Mouse (Mus musculus) MEL (cell line): ENCODE data around the gene Gfpt1. TPM values are rescaled to one million over a fixed set of nuclear protein-coding genes. Genes with fewer than 3 reads are reported as not detected.

Experiments used
- DNase-seq: peaks from one replicate; pipeline ENCODE4 v3.0.0; 2011; ENCODE audit warnings: low read depth, low spot score
- H3K27ac ChIP-seq: 2 replicates; pipeline ENCODE4 v1.5.1; 2012; ENCODE audit warnings: low read depth, mild to moderate bottlenecking, control low read depth, low read length, moderate library complexity; ENCODE audit not compliant: control insufficient read depth
- H3K27me3 ChIP-seq, 2 experiments: fragments of 150-350 bp in 1 of 2; sonication (generic) in 1 of 2; 2 replicates each; pipeline ENCODE4 v1.6.1; 2012; ENCODE audit warnings: low read length in 2 of 2, mild to moderate bottlenecking in 2 of 2, improper control_type of control experiment in 1 of 2, moderate library complexity in 1 of 2; ENCODE audit not compliant: insufficient read depth in 2 of 2, control insufficient read depth in 1 of 2
- H3K36me3 ChIP-seq, 2 experiments: 2 replicates each; pipeline ENCODE4 v1.6.1; 2012 to 2014; ENCODE audit warnings: low read length in 2 of 2, improper control_type of control experiment in 1 of 2, inconsistent platforms in 1 of 2, mild to moderate bottlenecking in 1 of 2; ENCODE audit not compliant: insufficient read depth in 2 of 2, control insufficient read depth in 1 of 2
- H3K4me1 ChIP-seq, 2 experiments: fragments of 150-350 bp in 1 of 2; sonication (generic) in 1 of 2; 2 replicates each; pipeline ENCODE4 v1.6.1; 2012; ENCODE audit warnings: low read length in 2 of 2, improper control_type of control experiment in 1 of 2, mild to moderate bottlenecking in 1 of 2; ENCODE audit not compliant: insufficient read depth in 2 of 2, control insufficient read depth in 1 of 2
- H3K4me3 ChIP-seq, 2 experiments: fragments of 150-350 bp in 1 of 2; sonication (generic) in 1 of 2; 2 replicates each; pipeline ENCODE4 v1.5.1; 2012; ENCODE audit warnings: low read depth in 2 of 2, low read length in 2 of 2, mild to moderate bottlenecking in 2 of 2, moderate library complexity in 2 of 2, control low read depth in 1 of 2, improper control_type of control experiment in 1 of 2; ENCODE audit not compliant: control insufficient read depth in 1 of 2, insufficient read depth in 1 of 2
- H3K79me2 ChIP-seq: 2 replicates; pipeline ENCODE4 v1.6.1; 2012; ENCODE audit warnings: mild to moderate bottlenecking, low read length, moderate library complexity; ENCODE audit not compliant: control insufficient read depth, poor library complexity, insufficient read depth
- H3K9ac ChIP-seq: 2 replicates; pipeline ENCODE4 v1.6.1; 2012; ENCODE audit warnings: low read depth, mild to moderate bottlenecking, control low read depth, low read length, moderate library complexity; ENCODE audit not compliant: control insufficient read depth, poor library complexity, severe bottlenecking
- H3K9me3 ChIP-seq: fragments of 150-350 bp; sonication (generic); replicated peaks from 2 replicates; pipeline ENCODE4 v1.6.1; 2012; ENCODE audit warnings: mild to moderate bottlenecking, low read length, improper control_type of control experiment, moderate library complexity; ENCODE audit not compliant: insufficient read depth
- BHLHE40 ChIP-seq: IDR thresholded peaks from 2 replicates; pipeline ENCODE4 v1.6.1; 2012; ENCODE audit warnings: low read depth, mild to moderate bottlenecking, inconsistent platforms, low read length, improper control_type of control experiment, borderline replicate concordance
- CHD1 ChIP-seq: IDR thresholded peaks from 2 replicates; pipeline ENCODE4 v1.6.1; 2012; ENCODE audit warnings: low read depth, mild to moderate bottlenecking, inconsistent platforms, low read length, improper control_type of control experiment
- ELF1 ChIP-seq: IDR thresholded peaks from 2 replicates; pipeline ENCODE4 v1.6.1; 2014; ENCODE audit warnings: low read depth, mild to moderate bottlenecking, inconsistent platforms, low read length, improper control_type of control experiment, moderate library complexity
- EP300 ChIP-seq, 2 experiments: IDR thresholded peaks; 2 replicates each; pipeline ENCODE4 v1.6.1; 2011; ENCODE audit warnings: improper control_type of control experiment in 2 of 2, low read length in 2 of 2, low read depth in 1 of 2, mild to moderate bottlenecking in 1 of 2
- GATA1 ChIP-seq: IDR thresholded peaks from 2 replicates; pipeline ENCODE4 v1.6.1; 2011; ENCODE audit warnings: low read depth, low read length, improper control_type of control experiment
- JUND ChIP-seq: IDR thresholded peaks from 2 replicates; pipeline ENCODE4 v1.6.1; 2011; ENCODE audit warnings: low read depth, mild to moderate bottlenecking, improper control_type of control experiment, low read length
- KAT2A ChIP-seq: conservative IDR thresholded peaks from 2 replicates; pipeline ENCODE4 v1.6.1; 2012; ENCODE audit warnings: low read depth, low read length, improper control_type of control experiment, inconsistent platforms
- MAX ChIP-seq: IDR thresholded peaks from 2 replicates; pipeline ENCODE4 v1.6.1; 2011; ENCODE audit warnings: low read length, improper control_type of control experiment
- MAZ ChIP-seq: IDR thresholded peaks from 2 replicates; pipeline ENCODE4 v1.6.1; 2012; ENCODE audit warnings: low read depth, mild to moderate bottlenecking, inconsistent platforms, low read length, improper control_type of control experiment
- MYC ChIP-seq: IDR thresholded peaks from 2 replicates; pipeline ENCODE4 v1.6.1; 2011; ENCODE audit warnings: low read depth, mild to moderate bottlenecking, low read length, improper control_type of control experiment, moderate library complexity
- NRF1 ChIP-seq: IDR thresholded peaks from 2 replicates; pipeline ENCODE4 v1.6.1; 2014; ENCODE audit warnings: low read depth, mild to moderate bottlenecking, inconsistent platforms, low read length, improper control_type of control experiment, moderate library complexity; ENCODE audit not compliant: poor library complexity, insufficient read depth, severe bottlenecking
- POLR2AphosphoS2 ChIP-seq: IDR thresholded peaks from 2 replicates; pipeline ENCODE4 v1.6.1; 2011; ENCODE audit warnings: low read length, improper control_type of control experiment
- POLR2AphosphoS5 ChIP-seq: IDR thresholded peaks from 2 replicates; pipeline ENCODE4 v1.6.1; 2012; ENCODE audit warnings: low read depth, borderline replicate concordance, mild to moderate bottlenecking, inconsistent platforms, low read length, moderate library complexity, mixed read lengths
- RAD21 ChIP-seq: IDR thresholded peaks from 2 replicates; pipeline ENCODE4 v1.6.1; 2011; ENCODE audit warnings: mild to moderate bottlenecking, low read depth, low read length, improper control_type of control experiment
- RCOR1 ChIP-seq: IDR thresholded peaks from 2 replicates; pipeline ENCODE4 v1.6.1; 2012; ENCODE audit warnings: low read depth, mild to moderate bottlenecking, inconsistent platforms, low read length, improper control_type of control experiment
- SIN3A ChIP-seq: IDR thresholded peaks from 2 replicates; pipeline ENCODE4 v1.6.1; 2012; ENCODE audit warnings: low read length, improper control_type of control experiment, inconsistent platforms
- SMC3 ChIP-seq: IDR thresholded peaks from 2 replicates; pipeline ENCODE4 v1.6.1; 2011; ENCODE audit warnings: low read depth, low read length, improper control_type of control experiment
- TBP ChIP-seq: IDR thresholded peaks from 2 replicates; pipeline ENCODE4 v1.8.0; 2011; ENCODE audit warnings: low read depth, low read length, improper control_type of control experiment
- UBTF ChIP-seq: IDR thresholded peaks from 2 replicates; pipeline ENCODE4 v1.6.1; 2012; ENCODE audit warnings: low read depth, mild to moderate bottlenecking, inconsistent platforms, low read length, improper control_type of control experiment, moderate library complexity, borderline replicate concordance; ENCODE audit not compliant: insufficient read depth
- USF1 ChIP-seq: IDR thresholded peaks from 2 replicates; pipeline ENCODE4 v1.6.1; 2014; ENCODE audit warnings: low read depth, mild to moderate bottlenecking, inconsistent platforms, low read length, improper control_type of control experiment, moderate library complexity
- USF2 ChIP-seq, 2 experiments: IDR thresholded peaks; 2 replicates each; pipeline ENCODE4 v1.6.1; 2011 to 2012; ENCODE audit warnings: improper control_type of control experiment in 2 of 2, low read length in 2 of 2, borderline replicate concordance in 1 of 2, inconsistent platforms in 1 of 2, low read depth in 1 of 2, mild to moderate bottlenecking in 1 of 2; ENCODE audit not compliant: insufficient read depth in 1 of 2
- ZMIZ1 ChIP-seq: IDR thresholded peaks from 2 replicates; pipeline ENCODE4 v1.6.1; 2012; ENCODE audit warnings: low read depth, mild to moderate bottlenecking, inconsistent platforms, low read length, improper control_type of control experiment, moderate library complexity
- polyA plus RNA-seq, 2 experiments: library from polyadenylated mRNA; stranded (reverse) in 1 of 2; unstranded in 1 of 2; fragments of >175 nt in 1 of 2; fragments of >200 nt in 1 of 2; gene quantifications; 2 replicates each; pipeline versions ENCODE4 v1.2.1 to v1.2.4; 2012; ENCODE audit warnings: low replicate concordance in 2 of 2, low read depth in 1 of 2; ENCODE audit not compliant: insufficient read length in 2 of 2, insufficient read depth in 1 of 2, missing spikeins in 1 of 2
- total RNA-seq: library from RNA; depleted of rRNA; stranded (reverse); fragments of 300-350 nt; gene quantifications from 2 replicates; pipeline ENCODE4 v1.2.3, GENCODE M21; 2012

The Gfpt1 gene
- total and polyA plus RNA-seq, 3 experiments, result 29.6 to 69.3 (median 33.5) TPM

DNA sequence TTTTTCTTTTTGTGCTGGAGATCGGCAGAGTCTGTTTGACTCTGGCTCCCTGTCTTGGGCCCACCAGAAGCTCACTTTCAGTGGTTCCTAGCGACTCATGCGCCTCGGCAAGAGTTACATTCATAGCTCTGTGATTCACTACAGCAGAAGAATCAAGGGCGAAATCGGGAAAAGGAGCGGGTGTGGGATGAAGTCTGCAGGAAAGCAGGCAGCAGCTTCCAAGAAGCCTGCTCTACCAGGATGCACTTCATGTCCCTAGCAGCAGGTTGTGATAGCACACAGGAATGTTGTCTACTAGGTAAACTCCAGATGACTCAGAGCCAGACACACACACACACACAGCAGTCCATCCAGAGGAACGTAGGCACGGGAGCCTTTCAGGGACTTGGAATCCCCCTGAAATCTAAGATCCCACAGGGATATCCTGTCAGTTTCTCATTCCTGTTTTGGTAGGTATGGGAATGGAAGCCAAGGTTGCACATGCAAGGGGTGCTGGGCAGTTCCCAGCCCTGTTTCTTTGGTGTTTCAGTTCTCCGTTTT is 9.3 kb downstream of the Gfpt1 start:
- Histone ChIP-seq H3K27me3 (no peaks in the 10 kb centered on the region), H3K9me3 (no peaks in the 10 kb centered on the region), H3K27ac (no peak overlapping the region), H3K4me3 (no peak overlapping the region), H3K79me2 (peaks cover 1% of the 10 kb centered on the region; the same call in 1 of the 2 replicates), H3K9ac (no peak overlapping the region), H3K4me1 (no peaks in the 10 kb centered on the region), H3K36me3 (peaks cover 0 to 56% of the 10 kb centered on the region in 2 experiments; a peak in 2 of 4 replicates)
- TF ChIP-seq CHD1 (no peak), POLR2AphosphoS2 (no peak), KAT2A (no peak), ZMIZ1 (no peak), JUND (no peak), MYC (no peak), SMC3 (no peak), POLR2AphosphoS5 (no peak), RAD21 (no peak)
- no peak for DNase-seq

DNA sequence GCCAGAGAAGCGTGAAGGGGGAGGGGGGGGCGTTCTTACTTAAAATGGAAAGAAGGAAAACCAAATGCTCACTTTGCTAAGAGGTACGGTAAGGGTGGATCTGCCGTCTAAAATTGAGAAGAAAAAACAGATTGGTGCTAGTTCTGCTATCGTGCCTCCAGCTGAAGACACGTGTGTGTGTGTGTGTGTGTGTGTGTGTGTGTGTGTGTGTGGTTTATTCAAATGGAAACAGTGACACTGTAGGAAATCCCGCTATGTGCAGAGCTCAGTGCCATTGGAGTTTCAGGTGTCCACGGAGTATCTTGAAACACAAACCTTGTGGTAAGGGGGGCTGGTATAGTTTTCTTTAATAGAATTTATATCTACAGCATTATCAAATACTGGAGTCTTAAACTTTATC is 11.5 kb downstream of the Gfpt1 start:
- Histone ChIP-seq H3K27me3 (no peaks in the 10 kb centered on the region), H3K27ac (no peak overlapping the region), H3K4me3 (no peak overlapping the region), H3K36me3 (peaks cover 0 to 61% of the 10 kb centered on the region in 2 experiments; a peak in 2 of 4 replicates), H3K9ac (no peak overlapping the region), H3K4me1 (no peaks in the 10 kb centered on the region), H3K79me2 (no peaks in the 10 kb centered on the region), H3K9me3 (no peaks in the 10 kb centered on the region)
- no peak for DNase-seq
- TF ChIP-seq RAD21, result no peak
- TF ChIP-seq ZMIZ1, result no peak
- no peak for TF ChIP-seq MYC
- TF ChIP-seq POLR2AphosphoS2, result no peak
- TF ChIP-seq EP300 (IDR thresholded peaks at IDR 0.05; ENCODE audit: low read depth in 1 of 2, low read length in 2 of 2), result no peak
- no peak for TF ChIP-seq USF2 (IDR thresholded peaks at IDR 0.05; ENCODE audit: borderline replicate concordance in 1 of 2, insufficient read depth in 1 of 2, low read depth in 1 of 2, low read length in 2 of 2)
- TF ChIP-seq BHLHE40, result no peak
- no peak for TF ChIP-seq ELF1
- TF ChIP-seq RCOR1, result no peak
- no peak for TF ChIP-seq KAT2A
- TF ChIP-seq UBTF, result no peak
- no peak for TF ChIP-seq GATA1
- no peak for TF ChIP-seq MAX
- no peak for TF ChIP-seq POLR2AphosphoS5
- no peak for TF ChIP-seq NRF1
- no peak for TF ChIP-seq CHD1
- TF ChIP-seq USF1, result no peak
- no peak for TF ChIP-seq TBP
- TF ChIP-seq SIN3A, result no peak
- TF ChIP-seq MAZ, result no peak
- TF ChIP-seq, all 39 proteins: peak for 0
